Mouse (Mus musculus) G1E (cell line): ENCODE measurements around the gene Olfr49. TPM values are rescaled to one million over a fixed set of nuclear protein-coding genes. Genes with fewer than 3 reads are reported as not detected.

Experiments used
- ATAC-seq: 2 replicates; pipeline ENCODE4 v1.8.0; 2016; ENCODE audit warnings: mild to moderate bottlenecking; ENCODE audit not compliant: insufficient number of reproducible peaks, poor library complexity, low FRiP score, severe bottlenecking; ENCODE audit errors: extremely low read depth
- DNase-seq: peaks from one replicate; pipeline ENCODE4 v3.0.0; 2012; ENCODE audit warnings: low spot score
- H3K27me3 ChIP-seq: 2 replicates; pipeline ENCODE4 v1.6.1; 2012; ENCODE audit warnings: mild to moderate bottlenecking, low read length, inconsistent platforms; ENCODE audit not compliant: insufficient read depth
- H3K36me3 ChIP-seq: replicated peaks from 2 replicates; pipeline ENCODE3; 2012; ENCODE audit warnings: mild to moderate bottlenecking, inconsistent platforms
- H3K4me1 ChIP-seq: 2 replicates; pipeline ENCODE4 v1.6.1; 2012; ENCODE audit warnings: low read depth, low read length, inconsistent platforms, mixed read lengths; ENCODE audit not compliant: insufficient read depth
- H3K4me3 ChIP-seq: 2 replicates; pipeline ENCODE4 v1.5.1; 2012; ENCODE audit warnings: low read depth, mild to moderate bottlenecking, inconsistent platforms, low read length, moderate library complexity, mixed read lengths
- H3K9me3 ChIP-seq: replicated peaks from 2 replicates; pipeline ENCODE4 v1.6.1; 2012; ENCODE audit warnings: inconsistent platforms
- CTCF ChIP-seq: IDR thresholded peaks from 2 replicates; pipeline ENCODE4 v1.5.1; 2012; ENCODE audit warnings: low read depth, low read length, inconsistent platforms, mixed read lengths
- GATA1 ChIP-seq: IDR thresholded peaks from 2 replicates; pipeline ENCODE4 v1.6.1; 2012; ENCODE audit warnings: borderline replicate concordance, low read length, inconsistent platforms, mixed read lengths
- GATA2 ChIP-seq: IDR thresholded peaks from 2 replicates; pipeline ENCODE4 v1.6.1; 2012; ENCODE audit warnings: low read depth, low read length, inconsistent platforms, borderline replicate concordance
- POLR2AphosphoS5 ChIP-seq: IDR thresholded peaks from 2 replicates; pipeline ENCODE4 v1.6.1; 2012; ENCODE audit warnings: low read depth, low read length, inconsistent platforms; ENCODE audit not compliant: insufficient replicate concordance
- TAL1 ChIP-seq: conservative IDR thresholded peaks from 2 replicates; pipeline ENCODE4 v1.6.1; 2012; ENCODE audit warnings: low read depth, low read length, inconsistent platforms, mixed read lengths
- polyA plus RNA-seq: library from polyadenylated mRNA; stranded (reverse); fragments of >175 nt; gene quantifications from 2 replicates; pipeline ENCODE4 v1.2.3, GENCODE M21; 2012
- total RNA-seq, 2 experiments: library from RNA; stranded (forward) in 1 of 2; stranded (reverse) in 1 of 2; fragments of 200-1000 nt in 1 of 2; fragments of >200 nt in 1 of 2; fragmentation: Nextera tagmentation in 1 of 2; gene quantifications; 2 replicates each; pipeline ENCODE4 v1.2.3; 2014 to 2017

Gene Olfr49
- total and polyA plus RNA-seq, 3 experiments: 0.27 TPM; not detected in 2

DNA sequence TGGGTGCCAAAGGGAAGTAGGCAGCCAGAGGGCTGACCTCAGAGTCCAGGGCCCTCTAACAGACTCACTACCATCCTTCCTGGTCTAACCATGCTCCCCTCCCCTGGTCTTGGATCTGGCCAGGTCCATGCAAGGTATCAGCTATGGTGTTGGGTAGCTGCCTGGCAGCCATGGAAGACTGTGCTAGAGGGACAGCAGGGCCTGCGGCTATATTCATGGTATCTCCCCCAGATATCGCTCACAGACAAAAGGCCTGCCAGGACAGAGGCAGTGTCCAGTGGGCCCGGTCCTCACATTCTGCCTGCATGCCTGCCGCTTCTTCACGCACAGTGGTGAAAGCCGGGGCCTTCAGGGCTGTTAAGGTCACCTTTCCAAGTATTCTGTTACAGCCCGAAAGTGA is 20.5 kb downstream of the Olfr49 start:
- Histone ChIP-seq H3K36me3 (peaks cover 46% of the 10 kb centered on the region), H3K9me3 (no peaks in the 10 kb centered on the region), H3K4me1 (peaks cover 17% of the 10 kb centered on the region)

DNA sequence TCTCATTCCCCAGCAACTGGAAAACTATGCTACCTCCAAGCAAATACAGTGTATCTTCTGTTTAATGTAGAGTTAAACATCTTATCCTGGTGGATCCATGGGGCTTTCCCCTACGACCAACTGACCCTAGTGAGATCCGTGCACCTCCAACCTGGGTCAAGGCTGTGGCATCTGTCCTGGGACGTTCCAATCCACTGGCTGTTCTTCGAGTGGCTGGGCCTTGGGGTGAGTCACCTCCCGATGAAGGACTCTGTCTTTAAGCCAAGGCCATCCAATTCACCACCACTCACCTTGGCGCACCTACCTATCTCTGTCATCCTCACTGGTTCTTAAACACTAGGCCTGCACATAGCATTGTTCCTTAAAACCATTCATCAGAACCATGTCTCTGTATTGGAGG is 21.6 kb downstream of the Olfr49 start:
- H3K4me1 ChIP-seq: peaks cover 25% of the 10 kb centered on the region
- no peak for TF ChIP-seq POLR2AphosphoS5
- TF ChIP-seq GATA1: no peak
- TF ChIP-seq GATA2: no peak
- TF ChIP-seq CTCF: no peak
- TF ChIP-seq TAL1: no peak
- ATAC-seq: no peak
- no peak for DNase-seq
- no peaks in the 10 kb centered on the region for H3K9me3 ChIP-seq
- no peaks in the 10 kb centered on the region for H3K27me3 ChIP-seq
- H3K36me3 ChIP-seq: peaks cover 40% of the 10 kb centered on the region
- H3K4me3 ChIP-seq: no peak overlapping the region

More for the DNA sequence above, 20.5 kb downstream of the Olfr49 start:
- DNase-seq (no peak), ATAC-seq (no peak)
- TF ChIP-seq GATA2 (no peak), CTCF (no peak), GATA1 (no peak), POLR2AphosphoS5 (no peak), TAL1 (no peak)
- H3K27me3 ChIP-seq: no peaks in the 10 kb centered on the region
- no peak overlapping the region for H3K4me3 ChIP-seq

DNA sequence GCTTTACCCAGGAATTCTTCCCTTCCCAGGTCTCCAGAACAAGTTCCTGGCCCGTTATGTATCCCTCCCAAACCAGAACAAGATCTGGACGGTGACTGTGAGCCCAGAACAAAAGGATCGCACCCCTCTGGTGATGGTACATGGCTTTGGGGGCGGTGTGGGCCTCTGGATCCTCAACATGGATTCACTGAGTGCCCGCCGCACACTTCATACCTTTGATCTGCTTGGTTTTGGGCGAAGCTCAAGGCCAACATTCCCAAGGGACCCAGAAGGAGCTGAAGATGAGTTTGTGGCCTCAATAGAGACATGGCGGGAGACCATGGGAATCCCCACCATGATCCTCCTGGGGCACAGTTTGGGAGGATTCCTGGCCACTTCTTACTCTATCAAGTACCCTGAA is 22.1 kb downstream of the Olfr49 start:
- H3K9me3 ChIP-seq: no peaks in the 10 kb centered on the region
- DNase-seq (no peak), ATAC-seq (no peak)
- H3K4me3 ChIP-seq: no peak overlapping the region
- TF ChIP-seq TAL1 (no peak), GATA2 (no peak), GATA1 (no peak), POLR2AphosphoS5 (no peak), CTCF (no peak)
- peaks cover 25% of the 10 kb centered on the region for H3K4me1 ChIP-seq
- no peaks in the 10 kb centered on the region for H3K27me3 ChIP-seq
- H3K36me3 ChIP-seq: peaks cover 36% of the 10 kb centered on the region

DNA sequence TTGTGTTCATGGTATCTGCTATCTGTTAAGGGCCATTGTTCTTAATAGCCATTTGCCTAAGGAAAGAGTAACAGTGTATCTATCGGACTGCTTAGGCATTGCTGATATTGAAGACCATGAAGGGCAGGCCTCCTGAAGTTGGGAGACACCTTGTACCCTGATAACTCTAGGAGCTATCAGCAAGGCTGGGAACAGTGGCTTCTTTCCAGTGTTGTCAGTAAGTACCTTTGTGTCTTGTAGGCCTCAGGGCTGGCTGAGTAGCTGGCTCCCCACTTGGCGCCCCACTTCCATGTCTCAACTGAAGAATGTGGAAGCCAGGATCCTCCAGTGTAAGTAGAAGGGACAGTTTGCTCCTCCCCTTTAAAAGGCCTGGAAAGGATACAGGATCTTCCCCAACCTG is 23.4 kb downstream of the Olfr49 start:
- H3K9me3 ChIP-seq: no peaks in the 10 kb centered on the region
- H3K27me3 ChIP-seq: no peaks in the 10 kb centered on the region
- DNase-seq: no peak
- no peak for ATAC-seq
- no peak for TF ChIP-seq GATA1
- no peak for TF ChIP-seq CTCF
- no peak for TF ChIP-seq GATA2
- TF ChIP-seq TAL1: no peak
- no peak for TF ChIP-seq POLR2AphosphoS5
- no peak overlapping the region for H3K4me3 ChIP-seq
- peaks cover 27% of the 10 kb centered on the region for H3K36me3 ChIP-seq
- H3K4me1 ChIP-seq: peaks cover 25% of the 10 kb centered on the region

DNA sequence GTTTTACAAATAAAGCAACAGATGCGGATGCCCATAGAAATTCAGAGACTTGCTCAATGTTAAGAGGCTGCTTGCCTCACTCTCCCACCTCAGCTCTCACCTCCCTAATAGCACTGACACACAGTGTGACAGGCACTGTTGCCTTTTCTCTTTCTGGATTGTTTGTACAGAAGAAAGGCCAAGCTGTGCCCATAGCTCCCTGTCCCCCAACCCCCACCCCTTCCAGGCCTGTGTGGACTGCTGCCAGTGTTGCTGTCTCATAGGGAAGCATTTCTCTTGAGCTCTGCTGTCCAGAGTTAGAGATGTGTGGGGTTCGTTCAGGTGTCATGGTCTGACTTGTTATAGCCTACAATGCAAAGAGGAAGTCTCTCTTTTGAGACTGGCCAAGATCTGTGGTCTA is 24.5 kb downstream of the Olfr49 start:
- H3K27me3 ChIP-seq: no peaks in the 10 kb centered on the region
- ATAC-seq (no peak), DNase-seq (no peak)
- TF ChIP-seq GATA2 (no peak), CTCF (no peak), GATA1 (no peak), POLR2AphosphoS5 (no peak), TAL1 (no peak)
- H3K36me3 ChIP-seq: peaks cover 20% of the 10 kb centered on the region
- no peak overlapping the region for H3K4me3 ChIP-seq
- peaks cover 25% of the 10 kb centered on the region for H3K4me1 ChIP-seq
- H3K9me3 ChIP-seq: no peaks in the 10 kb centered on the region

DNA sequence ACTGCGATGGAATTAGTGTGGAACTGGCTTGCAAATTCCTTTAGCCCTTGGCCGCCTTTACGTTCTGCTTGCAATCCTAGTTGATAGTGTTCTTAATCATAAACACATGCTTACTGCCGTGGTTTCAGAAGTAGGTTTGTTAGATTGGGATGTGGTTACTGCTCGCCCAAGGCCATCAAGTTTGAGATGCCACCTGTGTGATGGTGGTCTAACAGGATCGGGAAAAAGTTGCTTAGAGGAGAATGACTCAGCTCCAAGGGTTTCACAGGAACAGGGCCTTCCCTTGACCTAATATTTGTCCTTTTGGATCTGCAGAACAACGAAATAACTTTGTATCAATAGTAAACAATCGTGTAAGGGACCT is 25.0 kb downstream of the Olfr49 start:
- H3K9me3 ChIP-seq: no peaks in the 10 kb centered on the region
- H3K27me3 ChIP-seq: no peaks in the 10 kb centered on the region
- TF ChIP-seq TAL1 (no peak), GATA2 (no peak), POLR2AphosphoS5 (no peak), GATA1 (no peak), CTCF (no peak)
- H3K36me3 ChIP-seq: peaks cover 18% of the 10 kb centered on the region
- no peak for DNase-seq
- peaks cover 30% of the 10 kb centered on the region for H3K4me1 ChIP-seq
- no peak for ATAC-seq
- H3K4me3 ChIP-seq: peak overlapping the region; percentile 68; the same call in 1 of the 2 replicates
